Mouse (Mus musculus) brain, embryonic 14.5 days (tissue): ENCODE results near the gene Iqgap3. TPM values are rescaled to one million over a fixed set of nuclear protein-coding genes. Genes with fewer than 3 reads are reported as not detected.

Experiments
- DNase-seq: peaks from one replicate; pipeline ENCODE4 v3.0.0-alpha.2; 2011; ENCODE audit warnings: low read depth
- CTCF ChIP-seq: fragments of 200-500 bp; IDR thresholded peaks from 2 replicates; pipeline ENCODE4 v1.5.1; 2012; ENCODE audit warnings: inconsistent platforms, mild to moderate bottlenecking, moderate library complexity, borderline replicate concordance; ENCODE audit not compliant: insufficient read depth, insufficient read length; ENCODE audit errors: extremely low read depth
- POLR2A ChIP-seq: fragments of 200-500 bp; IDR thresholded peaks from 2 replicates; pipeline ENCODE4 v1.6.1; 2012; ENCODE audit warnings: mild to moderate bottlenecking, inconsistent platforms, borderline replicate concordance; ENCODE audit not compliant: poor library complexity, insufficient read depth, insufficient read length, severe bottlenecking; ENCODE audit errors: extremely low read depth
- polyA plus RNA-seq: library from polyadenylated mRNA; depleted of rRNA; stranded (reverse); fragments of >200 nt; gene quantifications from 2 replicates; pipeline ENCODE4 v1.2.3, GENCODE M21; 2012

The Iqgap3 gene
- polyA plus RNA-seq, 1 experiment = 10.1 TPM

DNA sequence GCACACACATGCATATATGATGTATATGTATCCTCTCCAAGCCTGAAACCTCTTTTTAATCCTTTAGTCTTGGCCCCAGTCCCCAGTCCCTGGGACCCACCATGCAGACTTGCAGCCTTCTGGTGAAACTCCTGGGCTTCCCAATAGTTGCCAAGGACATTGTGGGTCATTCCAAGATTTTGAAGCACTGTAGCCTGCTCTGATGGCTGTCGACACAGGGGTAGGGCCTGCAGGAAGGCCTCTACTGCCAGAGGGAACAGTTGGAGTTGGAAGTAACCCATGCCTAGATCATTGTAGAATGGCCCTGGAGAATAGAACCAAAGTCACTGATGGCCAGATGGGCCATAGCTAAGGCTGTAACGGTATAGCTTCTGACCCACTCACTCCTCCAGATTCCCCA, 7.4 kb upstream of the Iqgap3 start:
- DNase-seq = no peak
- no peak for TF ChIP-seq CTCF
- TF ChIP-seq POLR2A = no peak

DNA sequence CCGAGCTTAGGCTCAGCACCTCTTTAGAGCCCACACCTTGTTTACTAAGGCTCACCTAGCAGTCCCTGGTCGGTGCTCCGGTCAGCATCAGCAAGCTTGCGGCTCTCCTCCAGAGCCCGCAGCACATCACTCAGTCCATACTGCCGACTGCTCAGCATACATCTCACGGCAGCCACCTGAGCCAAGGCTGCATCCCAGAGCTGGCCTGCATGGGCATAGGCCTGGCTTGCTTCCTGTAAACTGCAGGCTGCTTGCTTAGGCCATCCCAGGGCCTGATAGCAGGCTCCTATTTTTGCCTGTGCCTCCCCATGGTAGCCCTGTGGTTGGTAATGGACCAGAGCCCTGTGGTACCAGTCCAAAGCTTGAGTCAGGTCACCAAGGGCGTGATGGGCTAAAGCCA, 7.0 kb upstream of the Iqgap3 start:
- no peak for TF ChIP-seq POLR2A
- TF ChIP-seq CTCF = no peak
- DNase-seq = no peak

DNA sequence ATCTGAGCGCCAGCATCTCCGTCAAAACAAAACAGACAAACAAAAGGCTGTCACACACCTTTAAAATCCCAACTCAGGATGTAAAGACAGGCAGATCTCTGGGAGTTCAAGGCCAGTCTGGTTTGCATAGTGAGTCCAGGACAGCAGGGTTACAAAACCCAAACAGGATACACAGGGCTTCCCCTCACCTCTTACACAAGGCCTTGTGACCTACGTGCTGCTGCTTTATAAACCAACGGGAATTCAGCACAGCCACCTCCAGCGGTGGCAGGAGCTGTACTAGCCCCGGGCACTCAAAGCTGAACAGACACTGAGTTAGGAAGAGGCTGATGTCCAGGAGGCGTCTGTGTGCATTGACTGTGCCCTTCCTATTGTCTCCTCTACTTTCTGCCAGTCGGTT, 4.3 kb upstream of the Iqgap3 start:
- DNase-seq = no peak
- no peak for TF ChIP-seq CTCF
- TF ChIP-seq POLR2A = no peak

DNA sequence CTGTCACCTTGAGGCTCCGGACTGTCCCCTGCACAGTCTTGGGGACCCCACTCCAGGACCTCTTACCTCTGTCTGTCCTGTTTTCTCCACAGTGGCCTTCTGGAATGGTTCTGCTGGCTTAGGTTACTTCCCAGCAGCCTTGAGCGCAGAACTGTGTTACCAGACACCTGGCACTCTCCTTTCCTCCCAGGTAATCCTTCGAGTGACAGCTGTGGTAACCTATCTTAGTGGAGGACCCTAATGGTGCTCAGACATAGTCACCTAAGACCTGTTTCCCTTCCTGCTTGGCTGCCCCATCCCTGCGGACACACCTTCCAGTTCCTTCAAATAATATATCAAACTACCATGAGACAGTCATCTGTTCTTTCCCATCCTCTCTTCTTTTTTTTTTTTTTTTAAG, 3.6 kb upstream of the Iqgap3 start, which contains the start of gene Ttc24:
Gene Ttc24 (minus strand): TSS at position 101 of the 400 bp plus-strand sequence.
- TF ChIP-seq POLR2A = no peak
- no peak for TF ChIP-seq CTCF
- DNase-seq = no peak

GRCm38 (mm10) chr3:88082224-88082618, 450 bp downstream of the Iqgap3 start:
- DNase-seq = no peak
- TF ChIP-seq POLR2A = no peak
- TF ChIP-seq CTCF = no peak

DNA sequence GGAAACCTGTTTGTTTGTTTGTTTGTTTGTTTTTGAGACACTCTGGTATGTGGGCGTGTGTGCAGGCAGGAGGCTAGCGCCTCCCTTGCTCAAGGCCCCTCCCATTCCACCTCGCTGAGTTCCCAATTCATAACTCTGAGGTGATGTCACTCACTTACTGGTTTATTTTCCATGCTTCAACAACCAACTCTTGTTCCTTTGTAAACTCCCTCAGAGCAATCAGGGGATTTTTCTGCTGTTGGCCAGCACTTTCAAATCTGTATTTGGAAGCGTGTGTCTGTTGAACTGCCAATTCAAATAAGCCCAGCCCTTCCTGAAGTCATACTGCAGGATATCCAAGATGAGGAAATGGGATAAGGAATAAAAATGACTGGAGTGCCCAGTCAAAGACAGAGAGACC, 892 bp downstream of the Iqgap3 start:
- DNase-seq = peak; percentile 65
- TF ChIP-seq CTCF (no peak), POLR2A (no peak)

DNA sequence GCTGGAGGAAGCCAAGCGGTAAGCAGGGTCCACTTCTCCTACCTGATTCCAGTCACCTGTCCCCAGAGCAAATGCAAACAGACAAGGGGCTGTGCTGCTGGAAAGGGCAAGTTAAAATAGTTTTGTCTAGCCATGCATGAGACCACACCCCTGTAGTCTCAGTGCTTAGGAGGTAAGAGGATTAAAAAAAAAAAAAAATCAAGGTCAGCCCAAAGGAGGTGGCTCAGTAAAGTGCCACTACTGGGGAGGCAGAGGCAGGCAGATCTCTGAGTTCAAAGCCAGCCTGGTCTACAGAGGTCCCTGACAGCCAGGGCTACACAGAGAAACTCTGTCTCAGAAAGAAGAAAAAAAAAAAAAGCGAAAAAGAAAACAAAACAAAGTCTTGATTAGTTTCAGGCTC, 2.2 kb downstream of the Iqgap3 start:
- TF ChIP-seq POLR2A = no peak
- no peak for TF ChIP-seq CTCF
- DNase-seq = no peak

- TF ChIP-seq POLR2A (no peak), CTCF (no peak)
- no peak for DNase-seq
Measured at GRCm38 (mm10) chr3:88085459-88085858, 3.7 kb downstream of the Iqgap3 start.

GRCm38 (mm10) chr3:88087688-88088087, 5.9 kb downstream of the Iqgap3 start:
- peak; percentile 45; the same call in 1 of the 2 replicates for TF ChIP-seq CTCF
- no peak for TF ChIP-seq POLR2A
- peak; percentile 47 for DNase-seq

DNA sequence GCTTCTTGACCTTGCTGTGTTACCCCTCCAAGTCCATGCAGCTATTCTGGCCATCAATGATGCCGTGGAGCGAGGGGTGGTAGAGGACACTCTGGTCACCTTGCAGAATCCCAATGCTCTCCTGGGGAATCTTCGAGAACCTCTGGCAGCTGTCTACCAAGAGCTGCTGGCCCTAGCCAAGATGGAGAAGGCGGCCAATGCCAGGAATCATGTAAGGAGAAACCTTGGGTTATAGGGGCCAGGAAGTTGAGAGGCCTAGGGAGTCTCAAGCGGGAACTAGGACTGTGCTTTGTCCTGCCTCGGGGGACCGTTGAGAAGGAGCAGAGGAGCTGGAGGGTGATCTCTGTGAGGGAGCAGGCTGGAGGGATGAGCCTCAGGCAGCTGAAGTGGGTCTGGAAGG, 8.3 kb downstream of the Iqgap3 start:
- TF ChIP-seq CTCF = no peak
- TF ChIP-seq POLR2A = no peak
- no peak for DNase-seq

DNA sequence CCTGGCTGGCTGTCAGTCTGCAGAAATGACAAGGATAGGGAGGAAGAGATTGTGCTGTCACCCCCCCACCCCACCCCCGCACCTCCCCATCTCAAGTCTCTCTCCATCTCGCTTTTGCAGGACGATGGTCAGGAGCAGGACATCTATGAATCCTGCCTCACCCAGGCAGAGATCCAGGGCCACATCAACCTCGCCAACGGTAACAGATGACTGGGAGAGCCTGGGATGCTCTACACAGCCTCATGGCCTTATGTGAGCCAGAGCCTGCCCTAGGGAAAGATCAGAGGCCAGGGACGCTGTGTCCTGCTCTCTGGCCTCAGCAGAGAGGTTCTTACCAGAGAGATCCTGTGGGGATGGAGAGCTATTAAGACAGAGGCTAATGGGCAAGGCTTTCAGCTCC, 8.8 kb downstream of the Iqgap3 start:
- TF ChIP-seq CTCF (no peak), POLR2A (no peak)
- DNase-seq = no peak

DNA sequence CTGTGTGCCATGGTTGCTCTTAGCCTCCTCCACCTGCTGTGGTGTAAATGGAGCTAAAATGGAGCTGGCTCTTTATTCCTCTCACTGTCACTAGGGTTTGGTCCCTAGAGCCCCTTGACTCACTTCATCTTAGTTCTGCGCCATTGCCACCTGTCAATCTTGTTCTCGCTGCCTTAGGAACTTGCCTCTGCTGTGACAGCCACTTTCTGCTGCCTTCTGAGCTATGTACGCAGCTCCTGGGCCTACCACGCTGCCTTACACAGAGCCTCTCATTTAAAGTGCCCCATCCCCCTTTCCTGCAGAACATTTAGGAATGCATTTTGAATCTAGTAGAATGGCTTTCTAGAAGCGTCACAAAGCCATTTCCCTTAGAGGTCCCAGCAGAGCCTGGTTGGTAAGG, 12.4 kb downstream of the Iqgap3 start:
- peak; percentile 38 for DNase-seq
- TF ChIP-seq POLR2A = no peak
- no peak for TF ChIP-seq CTCF

DNA sequence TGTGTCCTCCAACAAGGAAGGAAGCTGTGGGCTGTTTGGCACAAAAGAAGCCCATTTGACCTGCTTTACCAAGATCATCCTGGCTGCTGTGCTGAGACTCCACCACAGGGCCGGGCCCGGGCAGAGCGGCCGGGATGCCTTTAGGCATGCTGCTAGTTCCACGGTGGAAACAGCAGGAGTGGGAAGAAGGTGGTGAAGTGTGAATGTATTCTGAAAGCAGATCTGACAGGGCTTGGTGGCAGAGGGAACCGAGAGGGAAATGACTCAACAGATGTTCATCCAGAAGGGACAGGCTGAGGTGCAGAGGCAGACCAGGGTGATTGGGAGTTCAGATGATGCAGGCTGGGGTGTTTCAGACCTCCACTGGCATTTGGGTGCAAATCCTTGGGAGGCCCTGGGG, 15.9 kb downstream of the Iqgap3 start:
- TF ChIP-seq POLR2A (no peak), CTCF (no peak)
- no peak for DNase-seq

DNA sequence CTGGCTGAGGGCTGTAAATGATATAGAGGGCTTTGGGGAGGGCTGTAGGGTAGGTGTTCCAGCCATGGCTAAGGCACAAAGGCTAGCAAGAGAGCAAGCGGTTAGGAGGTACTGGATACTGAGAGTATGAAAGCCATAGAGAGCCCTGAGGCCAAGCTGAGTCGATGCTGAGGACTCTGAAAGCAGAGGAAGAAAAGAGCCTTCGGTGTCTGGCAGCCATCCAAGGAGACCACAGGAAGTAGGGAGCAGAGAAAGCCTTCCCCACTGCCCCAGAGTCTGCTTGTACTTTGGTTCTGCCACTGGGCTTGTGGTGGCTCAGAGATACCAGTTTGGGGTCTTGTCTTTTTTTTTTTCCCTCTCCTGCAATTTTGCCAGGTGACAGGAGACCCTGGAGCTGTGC, 18.5 kb downstream of the Iqgap3 start:
- peak; percentile 40 for DNase-seq

DNA sequence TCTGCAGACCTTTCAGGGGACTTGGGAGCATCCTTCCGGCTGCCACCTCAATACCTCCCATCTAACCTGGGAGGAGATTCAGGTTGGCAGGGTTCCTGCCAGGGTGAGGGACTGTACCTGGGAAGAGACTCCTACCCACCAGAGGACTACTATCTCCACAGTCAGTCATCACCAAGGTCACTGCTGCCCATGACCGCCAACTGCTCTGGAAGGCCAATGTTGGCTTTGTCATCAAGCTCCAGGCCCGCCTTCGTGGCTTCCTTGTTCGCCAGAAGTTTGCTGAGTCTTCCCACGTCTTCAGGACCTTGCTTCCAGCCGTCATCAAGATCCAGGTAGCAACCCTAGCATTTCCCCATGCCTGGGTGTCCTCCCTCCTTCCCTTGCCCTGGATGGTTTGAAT, 20.0 kb downstream of the Iqgap3 start:
- no peak for DNase-seq
- no peak for TF ChIP-seq CTCF
- no peak for TF ChIP-seq POLR2A

More for the DNA sequence above, 18.5 kb downstream of the Iqgap3 start:
- TF ChIP-seq POLR2A = no peak
- TF ChIP-seq CTCF = no peak

DNA sequence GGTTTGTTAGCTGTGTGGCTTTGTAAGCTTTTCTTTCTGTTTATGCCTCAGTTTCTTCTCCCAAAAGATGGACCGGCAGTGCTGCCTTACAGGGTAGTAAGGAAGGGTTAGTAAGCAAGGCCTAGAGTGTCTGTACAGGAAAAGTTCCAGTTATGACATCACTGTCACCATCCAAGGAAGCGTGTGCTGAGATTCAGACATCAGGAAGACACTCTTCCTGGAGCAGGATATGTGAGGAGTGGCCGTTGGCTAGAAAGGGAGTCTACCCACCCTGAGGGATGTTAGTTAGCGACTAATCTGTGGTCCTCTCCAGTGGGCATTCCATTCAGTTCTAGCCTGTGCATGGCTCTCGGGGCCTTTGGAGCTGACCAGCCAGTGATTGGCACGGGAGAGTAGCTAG, 20.4 kb downstream of the Iqgap3 start:
- TF ChIP-seq POLR2A (no peak), CTCF (no peak)
- DNase-seq = no peak

DNA sequence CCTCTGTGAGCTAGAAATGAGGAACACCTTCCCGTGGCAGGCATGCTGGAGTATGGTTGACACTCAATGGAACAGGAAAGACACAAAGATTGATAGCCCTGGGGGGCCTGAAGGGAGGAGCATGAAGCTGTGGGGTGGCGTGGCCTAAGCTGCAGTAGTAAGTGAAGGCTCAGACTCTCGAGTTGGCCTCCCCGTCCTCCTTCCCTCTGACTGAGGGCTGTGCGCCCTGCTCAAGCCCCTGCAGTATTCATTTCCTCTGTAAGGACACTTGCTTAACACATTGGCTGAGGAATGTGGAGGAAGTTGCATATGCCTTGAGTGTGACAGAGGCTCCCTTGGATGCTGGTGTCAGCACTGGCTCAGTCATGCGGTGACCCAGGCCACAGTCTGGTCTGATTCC, 20.8 kb downstream of the Iqgap3 start:
- no peak for DNase-seq
- no peak for TF ChIP-seq CTCF
- TF ChIP-seq POLR2A = no peak
